Mouse (Mus musculus) forebrain, embryonic 13.5 days (tissue): ENCODE data around the gene Tprn. TPM values are rescaled to one million over a fixed set of nuclear protein-coding genes. Genes with fewer than 3 reads are reported as not detected.
A peak's percentile ranks its signal among the peaks of the same experiment; 100 is the strongest.

Experiments
- ATAC-seq: fragments of 200-750 bp; cut with Nextera tagmentation; 2 replicates; pipeline ENCODE4 v1.8.0; 2017
- H3K27ac ChIP-seq: fragments of 300-500 bp; sonication (generic); 2 replicates; pipeline ENCODE4 v1.5.1; 2015; ENCODE audit warnings: inconsistent platforms, mild to moderate bottlenecking, moderate library complexity
- H3K27me3 ChIP-seq: fragments of 300-500 bp; sonication (generic); 2 replicates; pipeline ENCODE4 v1.6.1; 2015; ENCODE audit warnings: mild to moderate bottlenecking, inconsistent platforms
- H3K36me3 ChIP-seq: fragments of 300-500 bp; sonication (generic); 2 replicates; pipeline ENCODE4 v1.6.1; 2015; ENCODE audit warnings: mild to moderate bottlenecking, inconsistent platforms; ENCODE audit not compliant: poor library complexity, severe bottlenecking
- H3K4me1 ChIP-seq: fragments of 300-500 bp; sonication (generic); 2 replicates; pipeline ENCODE4 v1.6.1; 2015; ENCODE audit warnings: inconsistent platforms
- H3K4me2 ChIP-seq: fragments of 300-500 bp; sonication (generic); 2 replicates; pipeline ENCODE4 v1.6.1; 2015; ENCODE audit warnings: inconsistent platforms, mild to moderate bottlenecking, moderate library complexity
- H3K4me3 ChIP-seq: fragments of 300-500 bp; sonication (generic); 2 replicates; pipeline ENCODE4 v1.5.1; 2015; ENCODE audit warnings: mild to moderate bottlenecking, inconsistent platforms
- H3K9ac ChIP-seq: fragments of 300-500 bp; sonication (generic); 2 replicates; pipeline ENCODE4 v1.6.1; 2015; ENCODE audit warnings: mild to moderate bottlenecking, inconsistent platforms
- H3K9me3 ChIP-seq: fragments of 300-500 bp; sonication (generic); replicated peaks from 2 replicates; pipeline ENCODE4 v1.6.1; 2016; ENCODE audit warnings: inconsistent platforms
- WGBS: fragments of 180-500 bp; shearing (Covaris S2); methylation state at CpG from one replicate; pipeline ENCODE4 v1.1.7; 2015; 5-methylcytosine and 5-hydroxymethylcytosine counted together
- polyA plus RNA-seq: library from polyadenylated mRNA; unstranded; fragments of >200 nt; fragmentation: Nextera tagmentation; extraction: Ambion mirVana; gene quantifications from 2 replicates; pipeline ENCODE4 v1.2.1, GENCODE M21; 2015

Tprn gene
- polyA plus RNA-seq, 1 experiment from 2014 or later, result 9.7 TPM

GRCm38 (mm10) chr2:25227406-25227805 lies 35.0 kb upstream of the Tprn start:
- Histone ChIP-seq H3K9me3 (no peaks in the 10 kb centered on the region), H3K27ac (no peak overlapping the region), H3K4me2 (no peak overlapping the region), H3K27me3 (peaks cover 18% of the 10 kb centered on the region; the same call in 1 of the 2 replicates), H3K4me1 (peaks cover 29% of the 10 kb centered on the region), H3K9ac (no peak overlapping the region), H3K36me3 (0 out of 2 replicates have a peak, but pooled peaks cover 3% of the 10 kb centered on the region), H3K4me3 (no peak overlapping the region)
- no peak for ATAC-seq
- 89% methylated on average over 4 of the region's 4 CpGs for WGBS

GRCm38 (mm10) chr2:25228431-25228889 lies 34.0 kb upstream of the Tprn start:
- peaks cover 22% of the 10 kb centered on the region for H3K4me1 ChIP-seq
- H3K27me3 ChIP-seq, result peaks cover 18% of the 10 kb centered on the region; the same call in 1 of the 2 replicates
- no peaks in the 10 kb centered on the region for H3K36me3 ChIP-seq
- H3K4me3 ChIP-seq, result 0 out of 2 replicates have a peak overlapping the region, but pooled peaks have one; percentile 15
- no peaks in the 10 kb centered on the region for H3K9me3 ChIP-seq
- no peak; the same call in 1 of the 2 replicates for ATAC-seq
- H3K9ac ChIP-seq, result peak overlapping the region; percentile 52; the same call in 1 of the 2 replicates
- 1% methylated on average over 7 of the region's 7 CpGs for WGBS
- H3K27ac ChIP-seq, result peak overlapping the region; percentile 52
- H3K4me2 ChIP-seq, result peak overlapping the region; percentile 46

DNA sequence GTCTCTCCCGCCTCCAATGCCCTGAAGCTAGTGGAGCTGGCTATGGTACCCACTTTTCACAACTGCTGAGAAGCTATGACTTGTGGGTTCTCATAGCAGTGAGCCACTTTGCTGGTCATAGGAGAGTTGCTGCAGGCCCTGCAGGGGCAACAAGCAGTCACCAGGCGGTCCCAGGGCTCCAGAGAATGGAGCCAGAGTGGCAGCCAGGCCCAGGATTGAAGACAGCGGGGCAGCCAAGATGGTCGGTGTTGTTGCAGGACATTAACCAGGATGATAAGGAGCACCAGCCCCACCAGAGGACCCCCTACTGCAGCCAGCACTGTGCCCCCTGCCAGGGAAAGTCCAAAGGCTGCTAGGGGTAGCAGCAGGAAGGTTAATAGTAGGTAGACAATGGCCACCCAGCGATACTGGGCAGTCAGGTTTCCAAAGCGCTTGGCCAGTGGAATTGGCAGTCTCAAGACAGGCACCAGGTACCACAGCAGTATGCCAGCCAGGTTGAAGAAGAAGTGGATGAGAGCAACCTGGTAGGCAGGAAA lies 33.4 kb upstream of the Tprn start:
- 69% methylated on average over 6 of the region's 6 CpGs for WGBS

GRCm38 (mm10) chr2:25229582-25229981 lies 32.8 kb upstream of the Tprn start:
- no peak for ATAC-seq
- no peaks in the 10 kb centered on the region for H3K36me3 ChIP-seq
- H3K9ac ChIP-seq, result no peak overlapping the region
- H3K4me2 ChIP-seq, result no peak overlapping the region
- 81% methylated on average over 5 of the region's 5 CpGs for WGBS
- H3K9me3 ChIP-seq, result no peaks in the 10 kb centered on the region
- peaks cover 17% of the 10 kb centered on the region for H3K4me1 ChIP-seq
- peaks cover 20% of the 10 kb centered on the region for H3K27me3 ChIP-seq
- no peak overlapping the region for H3K4me3 ChIP-seq
- H3K27ac ChIP-seq, result no peak overlapping the region

More for the DNA sequence above, 33.4 kb upstream of the Tprn start:
- H3K9ac ChIP-seq, result peak overlapping the region; percentile 52; the same call in 1 of the 2 replicates
- peak overlapping the region; percentile 46; the same call in 1 of the 2 replicates for H3K4me2 ChIP-seq
- H3K4me1 ChIP-seq, result peaks cover 17% of the 10 kb centered on the region
- peaks cover 18% of the 10 kb centered on the region; the same call in 1 of the 2 replicates for H3K27me3 ChIP-seq
- no peaks in the 10 kb centered on the region for H3K36me3 ChIP-seq
- no peak overlapping the region for H3K27ac ChIP-seq
- H3K4me3 ChIP-seq, result no peak overlapping the region
- H3K9me3 ChIP-seq, result no peaks in the 10 kb centered on the region
- no peak for ATAC-seq

DNA sequence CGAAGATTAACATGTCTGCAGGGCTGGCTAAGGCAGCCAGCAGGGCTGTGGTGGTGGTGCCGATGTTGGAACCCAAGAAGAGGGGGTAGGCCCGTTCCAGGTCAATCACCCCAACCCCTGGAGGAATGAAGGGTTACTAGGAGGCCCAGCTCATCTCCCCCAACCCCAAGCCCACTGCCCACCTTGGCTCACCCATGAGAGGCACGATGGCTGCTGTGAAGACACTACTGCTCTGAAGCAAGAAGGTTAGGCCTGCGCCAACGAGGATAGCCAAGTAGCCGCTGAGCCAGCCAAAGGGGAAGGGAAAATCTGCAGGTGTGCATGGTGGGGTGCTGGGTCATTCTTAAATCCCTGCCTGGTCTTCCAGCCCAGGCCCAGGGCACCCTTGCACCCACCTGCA lies 31.8 kb upstream of the Tprn start:
- WGBS, result 93% methylated on average over 7 of the region's 7 CpGs
- Histone ChIP-seq H3K4me3 (no peak overlapping the region), H3K36me3 (no peaks in the 10 kb centered on the region), H3K27me3 (peaks cover 22% of the 10 kb centered on the region), H3K4me1 (peaks cover 13% of the 10 kb centered on the region), H3K9me3 (no peaks in the 10 kb centered on the region), H3K27ac (no peak overlapping the region), H3K9ac (no peak overlapping the region), H3K4me2 (no peak overlapping the region)
- ATAC-seq, result no peak

DNA sequence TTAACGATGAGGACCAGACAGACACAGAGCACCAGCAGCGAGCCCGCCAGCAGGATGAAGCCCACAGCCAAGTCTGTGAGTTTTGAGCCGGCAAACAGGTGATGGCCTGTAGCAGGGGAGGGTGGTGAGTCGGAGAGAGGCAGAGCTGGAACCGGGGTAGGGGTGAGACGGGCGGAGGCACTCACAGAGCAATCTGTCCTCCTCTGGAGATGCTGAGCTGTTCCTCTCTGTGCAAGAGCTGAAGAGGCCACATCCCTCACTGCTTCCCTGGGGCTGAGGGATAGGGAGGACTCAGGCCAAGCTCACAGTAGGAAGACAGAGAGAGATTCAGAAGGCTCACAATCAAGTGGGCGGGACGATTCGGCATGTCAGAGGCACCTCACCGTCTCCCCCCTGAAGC lies 31.4 kb upstream of the Tprn start:
- no peaks in the 10 kb centered on the region for H3K36me3 ChIP-seq
- H3K9ac ChIP-seq, result no peak overlapping the region
- no peak overlapping the region for H3K27ac ChIP-seq
- H3K9me3 ChIP-seq, result no peaks in the 10 kb centered on the region
- WGBS, result 51% methylated on average over 12 of the region's 12 CpGs
- H3K4me2 ChIP-seq, result no peak overlapping the region
- H3K4me3 ChIP-seq, result no peak overlapping the region
- peaks cover 22% of the 10 kb centered on the region for H3K27me3 ChIP-seq
- ATAC-seq, result no peak
- H3K4me1 ChIP-seq, result 0 out of 2 replicates have a peak, but pooled peaks cover 9% of the 10 kb centered on the region

DNA sequence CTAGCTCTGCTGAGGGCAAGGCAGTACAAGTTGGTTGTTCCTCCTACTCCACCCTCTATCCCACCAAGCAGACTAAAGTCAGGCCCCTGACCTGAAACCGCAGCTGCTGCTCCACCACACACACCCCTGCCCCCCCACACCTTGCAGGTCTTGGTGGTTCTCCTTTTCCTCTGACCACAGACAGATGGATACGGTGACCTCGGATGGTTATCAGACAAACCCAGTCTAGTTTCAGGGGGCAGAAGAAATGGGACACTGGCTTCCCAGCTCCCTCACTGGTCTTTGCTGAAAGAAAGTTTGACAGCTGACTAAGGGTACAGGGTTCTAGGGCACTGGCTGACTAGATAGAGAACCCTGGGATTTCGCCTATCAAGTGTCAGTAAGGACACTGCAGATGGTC lies 29.0 kb upstream of the Tprn start:
- H3K36me3 ChIP-seq, result no peaks in the 10 kb centered on the region
- H3K9me3 ChIP-seq, result no peaks in the 10 kb centered on the region
- H3K4me1 ChIP-seq, result 0 out of 2 replicates have a peak, but pooled peaks cover 6% of the 10 kb centered on the region
- H3K27me3 ChIP-seq, result peaks cover 32% of the 10 kb centered on the region
- no peak overlapping the region for H3K4me3 ChIP-seq
- no peak overlapping the region for H3K4me2 ChIP-seq
- H3K27ac ChIP-seq, result no peak overlapping the region
- no peak overlapping the region for H3K9ac ChIP-seq
- 86% methylated on average over 4 of the region's 4 CpGs for WGBS
- ATAC-seq, result no peak

- no peaks in the 10 kb centered on the region for H3K9me3 ChIP-seq
- H3K4me3 ChIP-seq, result no peak within 1 kb of the TSS
- peaks cover 36% of the 10 kb centered on the region for H3K27me3 ChIP-seq
- no peaks in the 10 kb centered on the region for H3K36me3 ChIP-seq
- no peak for ATAC-seq
- no peak within 1 kb of the TSS for H3K4me2 ChIP-seq
- 88% methylated on average over 3 of the region's 3 CpGs for WGBS
- H3K4me1 ChIP-seq, result no peaks in the 10 kb centered on the region
- no peak within 1 kb of the TSS for H3K27ac ChIP-seq
- no peak within 1 kb of the TSS for H3K9ac ChIP-seq
Observed at GRCm38 (mm10) chr2:25234050-25234449, 28.4 kb upstream of the Tprn start, which contains the start of gene Slc34a3. Slc34a3 (minus strand) TSS chr2:25234364.

DNA sequence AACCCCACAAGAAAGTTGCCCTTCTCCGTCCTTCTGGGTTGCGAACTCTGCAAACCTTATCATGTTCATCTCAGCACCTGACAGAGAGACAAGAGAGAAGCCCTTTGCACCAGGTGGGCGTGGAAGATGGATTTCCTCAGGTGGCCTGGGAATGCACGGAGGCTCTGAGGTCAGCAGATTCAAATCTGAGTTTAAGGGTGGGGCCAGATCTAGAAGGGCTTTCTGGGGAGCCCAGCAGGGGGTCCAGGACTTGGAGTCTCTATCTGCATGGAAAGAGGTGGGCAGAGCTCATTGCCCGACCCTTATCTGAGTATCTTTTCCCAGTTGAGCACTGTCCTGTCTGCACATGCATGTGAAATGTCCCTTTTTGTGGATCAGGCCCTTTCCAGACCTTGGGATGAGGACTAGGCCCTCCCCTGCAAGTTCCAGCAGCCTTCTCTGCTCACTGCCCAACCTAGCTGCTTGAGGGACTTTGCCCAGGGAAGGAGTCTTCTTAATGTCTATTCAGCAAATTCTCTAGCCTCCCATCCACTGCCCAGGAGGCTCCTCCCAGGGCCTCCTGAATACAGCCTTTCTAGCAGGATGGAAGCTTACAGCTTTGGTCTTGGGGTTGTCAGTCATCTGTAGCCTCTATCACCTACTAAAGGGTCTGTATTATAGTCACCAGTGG lies 27.7 kb upstream of the Tprn start:
- Histone ChIP-seq H3K27me3 (peaks cover 33% of the 10 kb centered on the region), H3K36me3 (no peaks in the 10 kb centered on the region), H3K4me1 (no peaks in the 10 kb centered on the region), H3K4me3 (no peak overlapping the region), H3K9ac (no peak overlapping the region), H3K9me3 (no peaks in the 10 kb centered on the region), H3K4me2 (no peak overlapping the region), H3K27ac (no peak overlapping the region)
- no peak for ATAC-seq
- WGBS, result 78% methylated on average over 5 of the region's 5 CpGs

- 37% methylated on average over 8 of the region's 8 CpGs for WGBS
- Histone ChIP-seq H3K9ac (no peak within 1 kb of the TSS), H3K36me3 (no peaks in the 10 kb centered on the region), H3K9me3 (no peaks in the 10 kb centered on the region), H3K4me2 (no peak within 1 kb of the TSS), H3K27me3 (peaks cover 24% of the 10 kb centered on the region), H3K4me1 (peaks cover 14% of the 10 kb centered on the region), H3K27ac (no peak within 1 kb of the TSS), H3K4me3 (no peak within 1 kb of the TSS)
- ATAC-seq, result no peak
Observed at GRCm38 (mm10) chr2:25236614-25237013, 25.8 kb upstream of the Tprn start, which contains the start of gene Rnf224. Rnf224 (minus strand) TSS chr2:25236787.

GRCm38 (mm10) chr2:25237522-25237921 lies 24.9 kb upstream of the Tprn start:
- H3K9ac ChIP-seq, result no peak overlapping the region
- WGBS, result 63% methylated on average over 4 of the region's 4 CpGs
- H3K27me3 ChIP-seq, result peaks cover 24% of the 10 kb centered on the region
- H3K4me2 ChIP-seq, result no peak overlapping the region
- H3K36me3 ChIP-seq, result no peaks in the 10 kb centered on the region
- no peak for ATAC-seq
- no peak overlapping the region for H3K4me3 ChIP-seq
- peaks cover 20% of the 10 kb centered on the region for H3K4me1 ChIP-seq
- H3K9me3 ChIP-seq, result no peaks in the 10 kb centered on the region
- no peak overlapping the region for H3K27ac ChIP-seq

DNA sequence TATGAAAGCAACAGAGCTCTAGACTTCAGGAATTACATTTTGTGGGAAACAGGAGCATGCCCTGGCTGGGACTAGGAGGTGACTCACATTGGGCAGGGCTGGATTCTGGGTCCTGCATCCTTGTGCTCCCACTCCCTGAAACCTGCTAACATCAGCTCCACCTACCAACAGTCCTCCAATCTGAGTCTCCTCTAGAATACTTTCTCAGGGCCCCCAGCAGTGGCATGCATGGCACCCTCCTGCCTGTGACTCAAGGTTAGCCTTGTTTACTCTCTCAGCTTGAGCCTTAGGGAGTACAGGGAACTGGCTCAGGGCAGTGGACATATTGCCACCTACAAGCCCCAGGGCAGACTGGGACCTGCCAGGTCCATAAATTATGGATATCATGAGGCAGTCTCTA lies 24.3 kb upstream of the Tprn start:
- H3K4me1 ChIP-seq, result peaks cover 26% of the 10 kb centered on the region
- no peak overlapping the region for H3K4me3 ChIP-seq
- ATAC-seq, result no peak
- no peak overlapping the region for H3K9ac ChIP-seq
- H3K36me3 ChIP-seq, result no peaks in the 10 kb centered on the region
- H3K9me3 ChIP-seq, result no peaks in the 10 kb centered on the region
- no peak overlapping the region for H3K27ac ChIP-seq
- H3K4me2 ChIP-seq, result no peak overlapping the region
- peaks cover 24% of the 10 kb centered on the region for H3K27me3 ChIP-seq
